Mouse (Mus musculus) spleen, embryonic (tissue): ENCODE data around the gene Btnl9.
"Not testable (repeated sequence)": the region's sequence is repeated elsewhere in the genome, so short reads cannot be mapped to it uniquely, and the experiment has no call there.

ENCODE experiments used
- CTCF ChIA-PET: fragments of 350-600 bp; sonication (Branson Sonifier 250); formaldehyde crosslinking; loops from one replicate; lab custom pipeline; 2022; lab: Charles Lee

The Btnl9 gene

DNA sequence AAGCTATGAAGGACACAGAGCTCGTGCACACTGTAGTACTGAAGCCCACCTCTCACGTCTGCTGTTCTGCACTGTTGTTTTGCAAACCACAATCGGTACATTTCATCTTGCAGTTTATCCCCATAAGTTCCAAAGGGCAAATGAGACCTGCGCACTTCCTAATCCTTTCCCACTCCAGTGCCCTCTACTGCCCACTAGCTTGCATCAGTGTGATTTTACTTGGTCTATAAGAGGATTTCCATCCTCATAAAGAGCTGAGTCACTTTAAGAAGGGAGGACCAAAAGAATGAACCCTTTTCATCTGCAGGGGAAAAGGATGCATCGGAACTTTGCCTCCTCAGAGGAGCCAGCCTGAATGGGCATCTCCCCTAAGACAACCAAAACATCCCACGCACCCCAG, 507 bp downstream of the Btnl9 start:
- CTCF ChIA-PET, result interaction anchor here (0.6 kb wide), 1 partner anchor 67 kb away, joined by 3 read pairs; no protein-coding TSS in a partner anchor

DNA sequence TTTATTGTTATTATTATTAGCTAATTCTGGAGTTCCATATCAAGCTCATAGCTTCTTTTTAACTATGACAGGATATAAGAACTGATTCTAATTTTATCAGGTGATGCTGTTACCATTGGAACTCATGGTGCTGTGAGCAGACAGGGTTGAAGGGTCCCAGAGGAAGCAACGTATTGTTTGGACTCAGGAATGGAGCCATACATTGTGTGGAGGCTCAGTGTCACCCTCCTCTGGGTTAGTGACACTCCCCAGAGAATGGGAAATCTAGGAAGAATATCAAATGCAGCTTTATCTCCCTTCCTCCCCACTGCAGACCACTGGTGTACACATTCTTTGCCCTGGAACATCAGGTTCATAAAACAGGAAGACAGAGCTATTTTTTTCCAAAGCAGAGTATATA, 3.8 kb downstream of the Btnl9 start:
- CTCF ChIA-PET, result interaction anchor here (1.0 kb wide), 1 partner anchor 88 kb away, joined by 4 read pairs; no protein-coding TSS in a partner anchor

DNA sequence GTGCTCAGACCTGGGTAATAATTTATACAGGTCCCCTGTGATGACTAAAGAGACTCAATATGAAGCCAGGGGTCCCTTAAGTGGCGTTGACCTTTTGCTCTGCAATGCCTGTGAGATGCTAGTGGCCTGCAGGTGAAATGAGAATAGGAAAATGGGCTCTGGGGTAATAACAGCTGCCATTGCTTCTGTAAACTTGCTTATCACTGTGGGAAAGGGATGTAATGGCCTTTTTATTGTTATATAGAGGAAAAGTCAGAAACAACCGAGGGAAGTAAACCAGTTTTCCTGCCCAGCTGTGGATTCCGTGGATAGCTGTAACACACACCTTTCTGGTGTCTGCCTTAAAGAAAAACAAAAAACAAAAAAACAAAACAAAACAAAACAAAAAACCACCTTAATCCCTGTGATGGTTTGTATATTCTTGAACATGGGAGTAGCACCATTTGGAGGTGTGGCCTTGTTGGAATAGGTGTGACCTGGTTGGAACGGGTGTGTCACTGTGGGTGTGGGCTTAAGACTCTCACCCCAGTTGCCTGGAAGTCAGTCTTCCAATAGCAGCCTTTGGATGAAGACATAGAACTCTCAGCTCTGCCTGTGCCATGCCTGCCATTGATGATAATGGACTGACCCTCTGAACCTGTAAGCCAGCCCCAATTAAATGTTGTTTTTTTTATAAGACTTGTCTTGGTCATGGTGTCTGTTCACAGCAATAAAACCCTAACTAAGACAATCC, 10.7 kb downstream of the Btnl9 start:
- CTCF ChIA-PET, result not testable (repeated sequence)

DNA sequence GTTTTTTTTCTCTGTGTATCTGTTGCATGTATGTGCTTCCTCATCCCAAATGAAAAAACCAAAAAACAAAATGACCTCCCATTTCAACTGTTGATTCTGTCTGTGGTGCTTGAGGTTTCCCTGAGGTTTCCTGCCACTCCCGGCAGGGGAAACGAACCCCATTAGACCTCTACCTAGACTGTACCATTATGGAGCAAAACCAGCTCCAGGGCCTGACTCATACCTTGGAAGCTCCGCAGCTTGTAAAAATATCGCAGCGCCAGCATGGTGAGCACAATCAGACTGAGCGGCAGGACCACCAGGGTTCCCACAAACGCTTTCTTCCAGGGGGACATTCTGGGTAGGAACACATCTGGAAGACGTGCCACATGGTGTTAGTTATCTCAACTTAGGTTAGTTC, 11.6 kb downstream of the Btnl9 start:
- CTCF ChIA-PET, result no interaction called here

DNA sequence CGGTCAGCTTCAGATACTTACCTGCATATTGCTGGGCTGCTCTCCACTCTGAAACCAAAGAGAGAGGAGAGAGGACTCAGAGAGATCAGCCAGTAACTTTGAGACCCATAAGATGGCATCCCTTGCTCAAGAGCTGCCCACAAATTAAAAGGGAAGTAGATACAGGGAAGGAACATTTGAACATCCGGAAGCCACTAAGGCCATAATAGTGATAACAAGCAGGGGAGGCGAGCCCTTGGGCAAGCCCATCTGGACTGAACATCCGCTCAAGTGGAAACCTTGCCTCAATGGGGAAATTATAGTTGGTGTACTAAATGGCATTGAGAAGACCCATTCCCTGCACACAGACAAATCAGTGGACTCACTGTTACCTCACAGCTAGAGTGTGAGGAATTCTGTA, 16.4 kb downstream of the Btnl9 start:
- CTCF ChIA-PET, result no interaction called here

DNA sequence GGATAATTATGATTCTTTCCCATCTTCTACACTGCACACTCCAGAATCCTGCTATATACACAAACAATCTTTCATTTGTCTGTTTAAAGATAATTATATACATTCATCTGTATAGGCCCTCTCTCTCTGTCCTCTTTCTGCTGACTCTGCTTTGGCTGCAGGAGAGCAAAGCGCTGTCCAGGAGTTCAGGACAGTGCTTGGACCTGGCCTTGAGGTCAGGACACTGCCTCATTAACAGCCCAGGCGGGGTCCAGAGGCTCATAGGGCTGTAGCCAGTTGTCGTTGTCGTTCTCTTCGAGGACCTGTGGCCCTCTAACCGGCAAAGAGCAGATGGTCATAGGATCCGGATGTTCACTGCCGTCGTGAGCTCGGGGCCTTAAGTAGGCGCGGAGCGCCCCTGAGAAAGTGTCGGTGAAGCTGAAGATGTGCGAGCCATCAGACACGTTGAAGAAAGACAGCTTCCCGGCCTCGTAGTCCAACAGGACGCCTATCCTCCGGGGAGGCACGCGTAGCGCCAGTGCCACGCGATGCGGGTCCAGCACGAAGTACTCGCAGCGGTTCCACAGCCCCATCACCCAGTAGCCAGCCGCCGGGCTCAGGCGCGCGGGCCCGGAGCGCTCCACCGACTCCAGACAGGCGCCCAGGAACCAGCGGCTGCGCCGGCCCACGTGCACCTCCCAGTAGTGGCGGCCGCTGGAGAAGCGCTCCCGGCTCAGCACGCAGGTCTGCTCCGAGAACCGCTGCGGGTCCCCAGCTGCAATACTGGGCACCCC, 17.9 kb downstream of the Btnl9 start:
- CTCF ChIA-PET, result no interaction called here

DNA sequence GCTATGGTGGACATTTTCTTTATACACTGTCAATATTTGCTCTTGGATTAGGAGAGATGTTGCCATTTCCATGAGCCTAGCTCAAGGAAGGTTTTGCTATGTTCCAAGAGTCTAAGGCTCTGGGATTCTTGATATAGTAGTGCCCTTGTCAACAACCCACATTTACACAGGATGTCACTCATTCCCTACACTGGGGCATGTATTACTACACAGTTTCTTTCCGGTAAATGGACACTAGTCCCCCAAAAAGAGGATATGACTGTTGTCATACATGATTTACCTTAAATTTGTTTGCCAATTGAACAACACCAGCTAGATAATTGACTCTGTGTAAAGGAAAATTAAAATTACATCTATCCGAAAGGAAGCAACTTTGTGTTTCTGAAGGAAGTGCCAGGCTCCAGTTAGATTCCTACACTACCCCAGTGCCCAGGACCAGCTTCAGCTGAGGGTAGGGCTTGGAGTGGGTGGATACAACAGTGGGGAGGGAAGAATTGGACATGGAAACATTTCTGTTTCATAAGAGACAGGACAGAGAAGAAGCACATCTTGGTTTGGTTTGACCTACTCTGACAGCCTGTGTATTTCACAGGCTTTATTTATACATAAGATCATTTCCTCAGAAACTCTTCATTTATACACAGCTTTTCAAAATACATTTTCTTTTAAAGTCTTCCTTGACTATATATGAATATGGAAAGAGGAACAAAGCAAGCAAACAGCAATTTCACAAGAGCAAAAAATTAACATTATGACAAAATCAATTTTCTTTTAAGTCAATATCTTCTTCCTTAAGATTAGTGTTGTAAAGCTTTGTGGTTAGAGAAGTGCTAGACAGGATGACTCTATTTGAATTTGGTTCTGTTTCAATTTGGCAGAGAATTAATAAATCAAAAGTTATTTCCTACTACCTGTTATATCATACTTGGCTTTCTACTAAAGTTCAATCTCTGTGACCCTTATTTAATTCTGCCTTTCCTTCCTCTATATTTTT, 29.8 kb downstream of the Btnl9 start:
- CTCF ChIA-PET, result no interaction called here

DNA sequence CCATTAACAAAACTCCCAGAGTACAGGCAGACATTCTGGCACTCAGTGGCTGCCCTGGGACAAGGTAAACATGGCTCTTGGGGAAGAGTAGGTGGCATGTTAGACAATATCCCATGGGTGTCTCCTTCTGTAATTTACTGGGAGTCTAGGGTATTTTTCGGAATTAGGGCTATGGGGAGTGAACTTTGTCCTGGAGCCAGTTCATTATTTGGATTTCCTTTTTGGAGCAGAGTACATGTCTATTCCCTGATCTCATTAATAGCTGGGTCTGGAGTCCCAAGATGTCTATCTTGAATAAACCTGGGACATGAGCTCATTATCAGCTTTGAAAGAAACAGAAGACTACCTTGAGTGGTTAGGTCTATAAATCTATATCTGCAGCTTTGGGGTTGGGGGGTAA, 32.9 kb downstream of the Btnl9 start, which contains the start of gene Olfr1394:
Gene Olfr1394, plus strand, starts transcription at position 301 of the 400 bp plus-strand sequence.
- CTCF ChIA-PET, result no interaction called here

DNA sequence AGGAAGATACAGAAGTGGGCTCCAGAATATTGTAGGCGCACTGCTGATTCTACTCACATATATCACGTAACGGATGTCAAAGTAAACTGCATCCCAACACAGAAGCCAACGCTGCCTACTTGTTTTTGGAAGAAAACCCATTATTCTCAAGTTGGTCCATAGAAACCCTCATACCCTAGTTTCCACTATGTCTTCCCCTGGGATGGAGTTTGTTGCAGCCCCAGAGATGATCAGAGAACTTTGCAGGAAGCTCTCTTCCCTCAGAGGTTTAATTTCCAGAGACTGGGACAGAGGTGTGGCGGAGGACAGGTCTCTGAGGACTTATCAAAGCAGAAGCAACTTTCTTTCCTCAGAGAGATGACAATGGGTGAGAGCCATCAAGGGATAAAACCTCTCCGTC, 45.0 kb downstream of the Btnl9 start, which contains the start of gene Olfr1395:
Gene Olfr1395, plus strand, starts transcription at position 301 of the 400 bp plus-strand sequence.
- CTCF ChIA-PET, result no interaction called here

DNA sequence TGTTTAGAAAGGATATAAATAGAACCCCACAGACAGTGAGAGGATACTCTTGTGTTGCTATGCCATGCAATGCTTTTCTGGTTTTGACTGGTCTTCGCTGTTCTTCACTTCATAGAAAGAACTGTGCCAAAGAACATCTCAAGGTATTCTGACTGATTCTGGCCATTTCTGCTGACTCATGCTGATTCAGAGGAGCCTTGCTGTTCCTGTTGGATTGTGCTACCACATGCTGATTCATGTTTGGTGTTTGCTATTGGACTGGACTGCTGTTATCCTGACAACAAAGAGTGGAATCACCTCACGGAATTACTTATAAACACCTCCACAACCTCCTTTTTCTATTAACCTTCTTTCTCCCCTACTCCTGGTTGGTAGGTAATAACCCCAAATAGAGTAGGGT, 62.8 kb downstream of the Btnl9 start:
- CTCF ChIA-PET, result no interaction called here

DNA sequence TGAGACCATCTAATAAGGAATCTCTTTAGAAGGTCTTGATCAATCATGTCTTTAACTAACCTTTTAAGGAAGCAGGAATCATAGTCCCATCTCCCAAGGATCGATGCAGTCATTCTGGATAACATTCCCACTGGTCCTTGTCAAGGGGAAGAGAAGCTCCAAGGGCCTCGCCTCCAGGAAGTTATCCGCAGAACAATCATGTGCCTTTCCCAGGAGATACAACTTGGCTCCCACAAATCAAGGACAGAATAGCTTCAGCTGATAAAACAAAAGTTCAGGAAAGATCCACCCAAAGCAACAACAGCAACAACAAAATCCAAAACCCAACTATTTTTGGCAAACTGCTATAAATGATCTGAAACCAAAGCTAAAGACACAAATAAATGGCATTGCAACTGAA, 67.3 kb downstream of the Btnl9 start:
- CTCF ChIA-PET, result interaction anchor here (1.0 kb wide), 1 partner anchor 345 kb away, joined by 7 read pairs; no protein-coding TSS in a partner anchor
